Mouse (Mus musculus) forebrain, embryonic 13.5 days (tissue): ENCODE results near the gene Pi4k2a. TPM values are rescaled to one million over a fixed set of nuclear protein-coding genes. Genes with fewer than 3 reads are reported as not detected.

Source experiments
- ATAC-seq: fragments of 200-750 bp; cut with Nextera tagmentation; 2 replicates; pipeline ENCODE4 v1.8.0; 2017
- H3K27ac ChIP-seq: fragments of 300-500 bp; sonication (generic); 2 replicates; pipeline ENCODE4 v1.5.1; 2015; ENCODE audit warnings: inconsistent platforms, mild to moderate bottlenecking, moderate library complexity
- H3K27me3 ChIP-seq: fragments of 300-500 bp; sonication (generic); 2 replicates; pipeline ENCODE4 v1.6.1; 2015; ENCODE audit warnings: mild to moderate bottlenecking, inconsistent platforms
- H3K36me3 ChIP-seq: fragments of 300-500 bp; sonication (generic); 2 replicates; pipeline ENCODE4 v1.6.1; 2015; ENCODE audit warnings: mild to moderate bottlenecking, inconsistent platforms; ENCODE audit not compliant: poor library complexity, severe bottlenecking
- H3K4me1 ChIP-seq: fragments of 300-500 bp; sonication (generic); 2 replicates; pipeline ENCODE4 v1.6.1; 2015; ENCODE audit warnings: inconsistent platforms
- H3K4me2 ChIP-seq: fragments of 300-500 bp; sonication (generic); 2 replicates; pipeline ENCODE4 v1.6.1; 2015; ENCODE audit warnings: inconsistent platforms, mild to moderate bottlenecking, moderate library complexity
- H3K4me3 ChIP-seq: fragments of 300-500 bp; sonication (generic); 2 replicates; pipeline ENCODE4 v1.5.1; 2015; ENCODE audit warnings: mild to moderate bottlenecking, inconsistent platforms
- H3K9ac ChIP-seq: fragments of 300-500 bp; sonication (generic); 2 replicates; pipeline ENCODE4 v1.6.1; 2015; ENCODE audit warnings: mild to moderate bottlenecking, inconsistent platforms
- H3K9me3 ChIP-seq: fragments of 300-500 bp; sonication (generic); replicated peaks from 2 replicates; pipeline ENCODE4 v1.6.1; 2016; ENCODE audit warnings: inconsistent platforms
- WGBS: fragments of 180-500 bp; shearing (Covaris S2); methylation state at CpG from one replicate; pipeline ENCODE4 v1.1.7; 2015; 5-methylcytosine and 5-hydroxymethylcytosine counted together
- polyA plus RNA-seq: library from polyadenylated mRNA; unstranded; fragments of >200 nt; fragmentation: Nextera tagmentation; extraction: Ambion mirVana; gene quantifications from 2 replicates; pipeline ENCODE4 v1.2.1, GENCODE M21; 2015

Pi4k2a gene
- polyA plus RNA-seq, 1 experiment from 2014 or later = 21.7 TPM

- Histone ChIP-seq H3K27me3 (peaks cover 21% of the 10 kb centered on the region), H3K4me2 (no peak overlapping the region), H3K4me1 (peaks cover 16% of the 10 kb centered on the region), H3K9me3 (no peaks in the 10 kb centered on the region), H3K27ac (no peak overlapping the region), H3K36me3 (no peaks in the 10 kb centered on the region), H3K9ac (no peak overlapping the region), H3K4me3 (no peak overlapping the region)
- peak; percentile 59; the same call in 1 of the 2 replicates for ATAC-seq
- 6% methylated on average over 6 of the region's 6 CpGs for WGBS
Observed at GRCm38 (mm10) chr19:42151990-42152389, 61.7 kb downstream of the Pi4k2a start.

- no peak overlapping the region for H3K27ac ChIP-seq
- WGBS = 72% methylated on average over 12 of the region's 12 CpGs
Observed at GRCm38 (mm10) chr19:42157493-42158237, 67.4 kb downstream of the Pi4k2a start.

GRCm38 (mm10) chr19:42158246-42159017 lies 68.2 kb downstream of the Pi4k2a start:
- H3K9me3 ChIP-seq = no peaks in the 10 kb centered on the region
- H3K9ac ChIP-seq = no peak overlapping the region
- ATAC-seq = no peak
- WGBS = 73% methylated on average over 13 of the region's 13 CpGs
- no peak overlapping the region for H3K4me2 ChIP-seq
- H3K36me3 ChIP-seq = no peaks in the 10 kb centered on the region
- no peak overlapping the region for H3K4me3 ChIP-seq
- no peaks in the 10 kb centered on the region for H3K4me1 ChIP-seq
- H3K27me3 ChIP-seq = no peaks in the 10 kb centered on the region
- H3K27ac ChIP-seq = no peak overlapping the region

More at GRCm38 (mm10) chr19:42157493-42158237, 67.4 kb downstream of the Pi4k2a start:
- Histone ChIP-seq H3K4me2 (no peak overlapping the region), H3K9ac (no peak overlapping the region), H3K4me1 (no peaks in the 10 kb centered on the region), H3K27me3 (no peaks in the 10 kb centered on the region), H3K4me3 (no peak overlapping the region), H3K9me3 (no peaks in the 10 kb centered on the region), H3K36me3 (no peaks in the 10 kb centered on the region)
- no peak for ATAC-seq

- H3K9ac ChIP-seq = no peak within 1 kb of the TSS
- no peak within 1 kb of the TSS for H3K4me3 ChIP-seq
- ATAC-seq = no peak
- no peak within 1 kb of the TSS for H3K27ac ChIP-seq
- H3K27me3 ChIP-seq = peaks cover 15% of the 10 kb centered on the region
- 74% methylated on average over 5 of the region's 5 CpGs for WGBS
- 0 out of 2 replicates have a peak, but pooled peaks cover 6% of the 10 kb centered on the region for H3K4me1 ChIP-seq
- no peaks in the 10 kb centered on the region for H3K9me3 ChIP-seq
- H3K4me2 ChIP-seq = peak within 1 kb of the TSS; percentile 5; the same call in 1 of the 2 replicates
- no peaks in the 10 kb centered on the region for H3K36me3 ChIP-seq
Observed at GRCm38 (mm10) chr19:42163764-42164163, 73.5 kb downstream of the Pi4k2a start, which contains the start of gene Zfyve27. Gene Zfyve27, plus strand, starts transcription at chr19:42163951.

GRCm38 (mm10) chr19:42164188-42164587 lies 73.9 kb downstream of the Pi4k2a start:
- no peak overlapping the region for H3K27ac ChIP-seq
- H3K4me2 ChIP-seq = peak overlapping the region; percentile 5; the same call in 1 of the 2 replicates
- peaks cover 18% of the 10 kb centered on the region for H3K27me3 ChIP-seq
- 46% methylated on average over 7 of the region's 7 CpGs for WGBS
- ATAC-seq = no peak
- H3K4me1 ChIP-seq = 0 out of 2 replicates have a peak, but pooled peaks cover 6% of the 10 kb centered on the region
- no peak overlapping the region for H3K9ac ChIP-seq
- H3K4me3 ChIP-seq = no peak overlapping the region
- no peaks in the 10 kb centered on the region for H3K36me3 ChIP-seq
- H3K9me3 ChIP-seq = no peaks in the 10 kb centered on the region

- no peak overlapping the region for H3K9ac ChIP-seq
- no peak for ATAC-seq
- 3% methylated on average over 12 of the region's 12 CpGs for WGBS
- H3K4me2 ChIP-seq = peak overlapping the region; percentile 41
- H3K27me3 ChIP-seq = peaks cover 25% of the 10 kb centered on the region
- no peak overlapping the region for H3K4me3 ChIP-seq
- no peaks in the 10 kb centered on the region for H3K36me3 ChIP-seq
- H3K9me3 ChIP-seq = no peaks in the 10 kb centered on the region
- no peak overlapping the region for H3K27ac ChIP-seq
- H3K4me1 ChIP-seq = peaks cover 10% of the 10 kb centered on the region
Observed at GRCm38 (mm10) chr19:42166130-42166529, 75.9 kb downstream of the Pi4k2a start.

- Histone ChIP-seq H3K4me1 (peaks cover 16% of the 10 kb centered on the region), H3K27ac (no peak overlapping the region), H3K9ac (no peak overlapping the region), H3K27me3 (peaks cover 25% of the 10 kb centered on the region), H3K9me3 (no peaks in the 10 kb centered on the region), H3K4me3 (no peak overlapping the region), H3K4me2 (no peak overlapping the region), H3K36me3 (no peaks in the 10 kb centered on the region)
- ATAC-seq = no peak
- 45% methylated on average over 3 of the region's 3 CpGs for WGBS
Observed at GRCm38 (mm10) chr19:42166766-42167165, 76.5 kb downstream of the Pi4k2a start.

- Histone ChIP-seq H3K27me3 (peaks cover 25% of the 10 kb centered on the region), H3K4me1 (peaks cover 20% of the 10 kb centered on the region), H3K4me2 (no peak overlapping the region), H3K9ac (no peak overlapping the region), H3K4me3 (no peak overlapping the region), H3K9me3 (no peaks in the 10 kb centered on the region), H3K27ac (no peak overlapping the region), H3K36me3 (no peaks in the 10 kb centered on the region)
- 67% methylated on average over 9 of the region's 9 CpGs for WGBS
- ATAC-seq = no peak
Observed at GRCm38 (mm10) chr19:42167489-42167888, 77.2 kb downstream of the Pi4k2a start.

GRCm38 (mm10) chr19:42169322-42169975 lies 79.2 kb downstream of the Pi4k2a start:
- WGBS = 80% methylated on average over 10 of the region's 10 CpGs
- no peak for ATAC-seq

GRCm38 (mm10) chr19:42170025-42170969 lies 80.0 kb downstream of the Pi4k2a start:
- H3K27ac ChIP-seq = no peak overlapping the region
- peak; percentile 96 for ATAC-seq
- peaks cover 25% of the 10 kb centered on the region for H3K27me3 ChIP-seq
- 2% methylated on average over 56 of the region's 56 CpGs for WGBS
- peak overlapping the region; percentile 92 for H3K4me3 ChIP-seq
- H3K4me2 ChIP-seq = peak overlapping the region; percentile 93
- H3K9me3 ChIP-seq = no peaks in the 10 kb centered on the region
- H3K9ac ChIP-seq = peak overlapping the region; percentile 90
- no peaks in the 10 kb centered on the region for H3K36me3 ChIP-seq
- H3K4me1 ChIP-seq = peaks cover 17% of the 10 kb centered on the region

More at GRCm38 (mm10) chr19:42169322-42169975, 79.2 kb downstream of the Pi4k2a start:
- H3K27me3 ChIP-seq = peaks cover 25% of the 10 kb centered on the region
- H3K4me2 ChIP-seq = peak overlapping the region; percentile 93; the same call in 1 of the 2 replicates
- H3K4me3 ChIP-seq = no peak overlapping the region
- H3K9ac ChIP-seq = peak overlapping the region; percentile 37; the same call in 1 of the 2 replicates
- peaks cover 17% of the 10 kb centered on the region for H3K4me1 ChIP-seq
- no peak overlapping the region for H3K27ac ChIP-seq
- H3K9me3 ChIP-seq = no peaks in the 10 kb centered on the region
- no peaks in the 10 kb centered on the region for H3K36me3 ChIP-seq
